Mouse (Mus musculus) heart, postnatal 0 days (tissue): Measurements from ENCODE around the gene Map3k3.

Experiments
- CTCF ChIP-seq: IDR thresholded peaks from 2 replicates; pipeline ENCODE4 v1.5.1; 2016; ENCODE audit warnings: antibody characterized with exemption, control low read depth, low read depth
- EP300 ChIP-seq: IDR thresholded peaks from 2 replicates; pipeline ENCODE4 v1.6.1; 2016; ENCODE audit warnings: antibody characterized with exemption, low read depth

DNA sequence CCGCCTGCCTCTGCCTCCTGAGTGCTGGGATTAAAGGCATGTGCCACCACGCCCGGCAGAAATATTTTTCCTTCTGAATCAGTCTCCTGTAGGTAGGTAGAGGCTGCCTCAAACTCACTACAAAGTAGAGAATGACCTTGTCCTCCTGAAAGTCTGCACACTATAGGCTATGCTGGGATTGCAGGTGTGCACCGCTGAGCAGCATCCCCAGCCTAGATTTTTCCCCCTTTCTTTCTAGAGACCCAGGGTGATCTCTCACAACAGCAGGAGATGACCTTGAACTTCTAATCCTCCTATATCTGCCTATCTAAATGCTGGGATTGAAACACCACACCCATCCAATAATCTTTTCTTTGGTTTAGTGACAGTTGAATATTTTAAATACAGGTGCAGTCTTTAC, 102.9 kb downstream of the Map3k3 start:
- no peak for TF ChIP-seq CTCF
- TF ChIP-seq EP300, result no peak
